Mouse (Mus musculus): Measurements from ENCODE around the gene March10. TPM values are rescaled to one million over a fixed set of nuclear protein-coding genes. Genes with fewer than 3 reads are reported as not detected.

Gene March10
- polyA plus RNA-seq, 1 experiment from 2014 or later, result 0.38 TPM

DNA sequence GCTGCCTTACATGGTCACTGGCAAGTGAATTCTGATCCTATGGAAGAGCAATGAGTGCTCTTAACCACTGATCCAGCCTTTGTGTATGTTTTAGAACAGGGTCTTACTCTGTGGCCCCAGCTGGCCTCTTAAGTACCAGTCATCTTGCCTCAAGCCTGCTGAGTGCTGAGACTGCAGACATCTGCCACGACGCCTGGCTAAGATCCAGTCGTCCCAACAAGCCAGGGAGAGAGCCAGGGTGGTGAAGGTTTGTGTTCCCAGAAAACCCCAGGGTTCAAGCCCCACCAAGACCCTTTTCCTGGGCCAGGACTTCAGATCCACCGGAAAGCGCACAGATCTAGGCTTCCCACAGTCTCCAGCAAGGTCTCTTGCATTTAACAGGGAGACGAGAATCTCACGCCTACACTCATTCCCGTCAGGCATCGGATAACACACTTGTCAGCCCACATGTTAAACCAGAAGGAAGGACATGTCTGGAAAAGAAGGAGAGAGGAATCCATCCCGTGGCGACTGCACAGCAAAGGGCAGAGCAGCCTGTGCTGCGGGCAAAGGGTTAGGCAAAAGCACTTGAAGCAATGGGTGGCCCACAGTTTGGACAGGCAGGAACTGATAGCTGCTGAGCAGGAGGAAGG is 144.1 kb downstream of the March10 start:
- H3K36me3 ChIP-seq (ENCODE audit: control insufficient read depth, insufficient read depth, low read length), result no peaks in the 10 kb centered on the region
- H3K4me2 ChIP-seq (ENCODE audit: low read depth, low read length), result no peak overlapping the region; the same call in 1 of the 2 replicates
- no peak overlapping the region for H3K4me3 ChIP-seq (ENCODE audit: low read length)
- H3K27ac ChIP-seq (ENCODE audit: low read length), result peak overlapping the region; percentile 80
- H3K9ac ChIP-seq (ENCODE audit: low read length), result no peak overlapping the region; the same call in 1 of the 2 replicates
- peak; percentile 32; the same call in 1 of the 2 replicates for ATAC-seq (ENCODE audit: low read depth)
- no peaks in the 10 kb centered on the region for H3K27me3 ChIP-seq (ENCODE audit: control insufficient read depth, insufficient read depth, low read depth, low read length)
- 20% methylated on average over 12 of the region's 12 CpGs for WGBS
- peaks cover 71% of the 10 kb centered on the region for H3K4me1 ChIP-seq (replicated peaks; ENCODE audit: control insufficient read depth, insufficient read depth, low read length)
- no peaks in the 10 kb centered on the region for H3K9me3 ChIP-seq (ENCODE audit: control insufficient read depth, low read length)

DNA sequence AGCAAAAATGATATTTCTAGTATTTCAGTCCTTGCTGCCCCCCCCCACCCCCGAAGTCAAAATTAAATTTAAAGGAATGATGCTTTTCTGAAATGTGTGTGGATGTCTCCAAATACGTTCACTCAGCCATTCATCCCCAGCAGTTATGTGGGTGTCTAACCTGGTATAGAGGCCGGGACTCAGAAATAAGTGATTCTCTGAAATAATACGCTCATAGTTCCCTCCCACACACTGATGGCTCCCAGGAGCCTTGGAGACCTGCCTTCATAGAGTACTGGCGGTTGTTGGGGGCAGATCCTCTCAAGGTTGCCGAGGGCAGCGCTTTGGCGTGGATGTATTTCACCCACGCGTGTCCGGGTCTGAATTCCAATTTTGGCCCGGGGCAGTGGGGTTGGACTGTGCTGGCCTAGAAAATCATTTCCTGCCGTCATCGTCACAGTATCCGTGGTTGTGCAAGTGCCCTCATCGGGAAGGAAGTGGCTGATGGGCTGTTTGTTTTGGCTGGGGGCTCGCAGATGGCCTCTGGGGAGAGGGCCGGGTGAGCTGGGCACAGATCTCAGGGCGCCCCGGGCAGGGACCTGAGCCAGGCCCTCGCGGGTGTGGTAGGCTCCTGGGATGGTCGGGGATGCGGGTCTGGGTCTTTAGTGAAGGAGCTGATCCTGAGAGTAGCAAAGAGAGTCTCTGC is 145.1 kb downstream of the March10 start:
- H3K9me3 ChIP-seq (ENCODE audit: control insufficient read depth, low read length), result no peaks in the 10 kb centered on the region
- 34% methylated on average over 24 of the region's 24 CpGs for WGBS
- no peaks in the 10 kb centered on the region for H3K27me3 ChIP-seq (ENCODE audit: control insufficient read depth, insufficient read depth, low read depth, low read length)
- H3K4me1 ChIP-seq (replicated peaks; ENCODE audit: control insufficient read depth, insufficient read depth, low read length), result peaks cover 75% of the 10 kb centered on the region
- no peaks in the 10 kb centered on the region for H3K36me3 ChIP-seq (ENCODE audit: control insufficient read depth, insufficient read depth, low read length)
- peak; percentile 32 for ATAC-seq (ENCODE audit: low read depth)
- 0 out of 2 replicates have a peak overlapping the region, but pooled peaks have one; percentile 4 for H3K4me3 ChIP-seq (ENCODE audit: low read length)
- peak overlapping the region; percentile 37 for H3K4me2 ChIP-seq (ENCODE audit: low read depth, low read length)
- H3K27ac ChIP-seq (ENCODE audit: low read length), result peak overlapping the region; percentile 80
- peak overlapping the region; percentile 37 for H3K9ac ChIP-seq (ENCODE audit: low read length)

Other genes with a start within 250 kb of the March10 start
- gene Mrc2, start 164.1 kb downstream of the March10 start, polyA plus RNA-seq (2015; fragmentation: Nextera tagmentation; extraction: Ambion mirVana), result 31.0 and 31.9 TPM in 2 replicates
- gene Tanc2, start 133.3 kb upstream of the March10 start, polyA plus RNA-seq (2015; fragmentation: Nextera tagmentation; extraction: Ambion mirVana), result 12.5 and 14.8 TPM in 2 replicates